Mouse (Mus musculus) hindbrain, embryonic 13.5 days (tissue): Measurements from ENCODE around the gene Acox2. TPM values are rescaled to one million over a fixed set of nuclear protein-coding genes. Genes with fewer than 3 reads are reported as not detected.
"Not testable (repeated sequence)": the region's sequence is repeated elsewhere in the genome, so short reads cannot be mapped to it uniquely, and the experiment has no call there.

Experiments
- ATAC-seq: fragments of 200-750 bp; cut with Nextera tagmentation; 2 replicates; pipeline ENCODE4 v1.8.0; 2017; ENCODE audit warnings: moderate TSS enrichment; ENCODE audit not compliant: low FRiP score
- H3K27ac ChIP-seq: fragments of 300-500 bp; sonication (generic); 2 replicates; pipeline ENCODE4 v1.5.1; 2015; ENCODE audit warnings: inconsistent platforms, mild to moderate bottlenecking, moderate library complexity
- H3K27me3 ChIP-seq: fragments of 300-500 bp; sonication (generic); 2 replicates; pipeline ENCODE4 v1.6.1; 2015; ENCODE audit warnings: mild to moderate bottlenecking, inconsistent platforms
- H3K36me3 ChIP-seq: fragments of 300-500 bp; sonication (generic); 2 replicates; pipeline ENCODE4 v1.6.1; 2015; ENCODE audit warnings: mild to moderate bottlenecking, inconsistent platforms
- H3K4me1 ChIP-seq: fragments of 300-500 bp; sonication (generic); replicated peaks from 2 replicates; pipeline ENCODE4 v1.6.1; 2015; ENCODE audit warnings: inconsistent platforms
- H3K4me2 ChIP-seq: fragments of 300-500 bp; sonication (generic); 2 replicates; pipeline ENCODE4 v1.6.1; 2015; ENCODE audit warnings: inconsistent platforms, mild to moderate bottlenecking, moderate library complexity
- H3K4me3 ChIP-seq: fragments of 300-500 bp; sonication (generic); 2 replicates; pipeline ENCODE4 v1.5.1; 2015; ENCODE audit warnings: mild to moderate bottlenecking, inconsistent platforms
- H3K9ac ChIP-seq: fragments of 300-500 bp; sonication (generic); 2 replicates; pipeline ENCODE4 v1.6.1; 2015; ENCODE audit warnings: mild to moderate bottlenecking, inconsistent platforms
- H3K9me3 ChIP-seq: fragments of 300-500 bp; sonication (generic); 2 replicates; pipeline ENCODE4 v1.6.1; 2016; ENCODE audit warnings: inconsistent platforms
- WGBS: fragments of 180-500 bp; shearing (Covaris S2); methylation state at CpG from one replicate; pipeline ENCODE4 v1.1.7; 2015; 5-methylcytosine and 5-hydroxymethylcytosine counted together
- polyA plus RNA-seq: library from polyadenylated mRNA; unstranded; fragments of >200 nt; fragmentation: Nextera tagmentation; extraction: Ambion mirVana; gene quantifications from 2 replicates; pipeline ENCODE4 v1.2.1, GENCODE M21; 2015

The Acox2 gene
- not detected in 2 replicates for polyA plus RNA-seq

DNA sequence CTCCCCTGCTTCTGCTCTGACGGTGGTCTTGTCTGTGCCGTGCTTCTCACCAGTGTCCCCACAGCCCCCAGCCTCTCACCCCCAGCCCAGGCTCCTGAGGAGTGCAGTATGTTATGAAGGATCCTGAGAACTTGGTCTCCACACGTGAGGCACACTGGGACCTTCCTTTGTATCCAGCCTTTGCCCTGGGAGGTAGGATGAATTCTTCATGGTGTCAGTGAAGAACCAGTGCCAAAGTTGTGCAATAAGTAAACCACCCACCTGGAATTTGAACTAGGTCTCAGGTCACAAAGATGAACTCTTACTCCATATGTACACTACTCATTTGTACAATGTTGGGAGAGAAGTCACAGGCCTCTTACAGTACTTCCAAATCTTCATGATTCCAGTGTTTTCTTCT lies at the start of gene Acox2:
TSS of gene Acox2 (minus strand) at position 188 of the 400 bp plus-strand sequence.
- H3K9ac ChIP-seq = no peak within 1 kb of the TSS
- H3K4me1 ChIP-seq = no peaks in the 10 kb centered on the region
- H3K4me2 ChIP-seq = no peak within 1 kb of the TSS
- H3K4me3 ChIP-seq = no peak within 1 kb of the TSS
- no peak for ATAC-seq
- H3K9me3 ChIP-seq = no peaks in the 10 kb centered on the region
- H3K27me3 ChIP-seq = no peaks in the 10 kb centered on the region
- WGBS = 81% methylated on average over 3 of the region's 3 CpGs
- no peaks in the 10 kb centered on the region for H3K36me3 ChIP-seq
- no peak within 1 kb of the TSS for H3K27ac ChIP-seq

DNA sequence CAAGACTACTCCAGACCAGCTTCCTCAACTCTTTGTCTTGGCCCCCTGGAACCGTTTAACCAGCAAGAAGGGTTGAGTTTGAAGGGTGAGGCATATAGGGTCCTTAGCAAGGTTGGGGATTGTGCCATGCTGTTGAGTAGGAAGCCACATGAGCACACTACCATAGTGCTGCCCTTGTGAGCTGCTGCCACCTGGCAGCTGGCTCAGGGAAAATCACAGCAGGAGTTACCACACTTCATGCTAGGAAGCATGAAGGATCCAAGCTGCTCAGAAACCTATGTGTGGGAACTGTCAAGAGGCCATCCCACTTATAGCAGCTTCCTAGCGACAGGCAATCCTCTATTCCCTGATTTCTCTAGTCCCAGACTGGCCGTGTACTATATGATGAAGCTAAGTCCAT lies 49.5 kb upstream of the Acox2 start:
- H3K27me3 ChIP-seq = peaks cover 25% of the 10 kb centered on the region
- H3K4me3 ChIP-seq = no peak overlapping the region
- ATAC-seq = no peak
- H3K27ac ChIP-seq = no peak overlapping the region
- H3K9ac ChIP-seq = no peak overlapping the region
- H3K9me3 ChIP-seq = no peaks in the 10 kb centered on the region
- H3K4me1 ChIP-seq = peaks cover 10% of the 10 kb centered on the region
- no peaks in the 10 kb centered on the region for H3K36me3 ChIP-seq
- 76% methylated on average over 3 of the region's 3 CpGs for WGBS
- no peak overlapping the region for H3K4me2 ChIP-seq

DNA sequence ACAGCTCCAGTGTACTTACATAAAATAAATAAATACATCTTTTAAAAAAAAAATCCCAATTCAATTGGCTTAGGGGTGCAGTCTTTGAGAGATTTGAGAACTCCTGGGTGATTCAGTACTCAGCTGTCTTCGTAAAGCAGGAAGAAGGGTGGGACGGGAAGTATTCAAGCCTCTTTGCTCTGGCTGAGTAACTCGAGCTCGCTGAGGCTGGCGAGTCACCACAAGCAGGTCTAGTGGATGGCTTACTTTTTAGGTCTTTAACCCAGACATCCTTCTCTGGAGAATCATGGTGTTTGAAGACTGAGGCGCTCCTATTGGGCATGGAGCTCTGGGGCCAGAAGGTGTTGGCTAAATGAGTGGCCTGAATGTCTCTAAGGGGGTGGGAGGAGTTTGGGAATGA lies 47.7 kb upstream of the Acox2 start:
- Histone ChIP-seq H3K27ac (no peak overlapping the region), H3K4me3 (no peak overlapping the region), H3K27me3 (peaks cover 19% of the 10 kb centered on the region; the same call in 1 of the 2 replicates), H3K36me3 (no peaks in the 10 kb centered on the region), H3K4me2 (no peak overlapping the region), H3K4me1 (peaks cover 10% of the 10 kb centered on the region), H3K9me3 (no peaks in the 10 kb centered on the region), H3K9ac (no peak overlapping the region)
- WGBS = 86% methylated on average over 6 of the region's 6 CpGs
- no peak for ATAC-seq

DNA sequence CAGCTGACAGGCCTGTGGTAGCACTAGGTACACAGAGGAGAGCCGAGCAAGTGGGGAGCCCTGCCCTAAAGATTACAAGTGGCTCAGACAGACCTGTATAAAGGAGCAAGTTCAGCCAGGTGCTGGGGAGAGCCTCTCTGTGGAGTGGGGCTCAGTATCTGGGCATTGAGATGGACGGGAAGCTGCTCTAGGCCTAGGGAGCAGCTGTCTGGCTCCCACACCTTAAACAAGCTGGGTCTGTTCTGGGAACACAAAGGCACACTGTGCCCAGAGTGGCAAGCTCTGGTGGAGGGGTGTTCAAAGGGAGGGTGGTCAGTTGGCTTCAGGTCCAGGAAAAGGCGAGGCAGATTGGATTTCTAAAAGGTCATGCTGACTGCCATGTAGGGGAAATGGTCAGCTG lies 45.9 kb upstream of the Acox2 start:
- 65% methylated on average over 3 of the region's 3 CpGs for WGBS
- no peak overlapping the region for H3K9ac ChIP-seq

DNA sequence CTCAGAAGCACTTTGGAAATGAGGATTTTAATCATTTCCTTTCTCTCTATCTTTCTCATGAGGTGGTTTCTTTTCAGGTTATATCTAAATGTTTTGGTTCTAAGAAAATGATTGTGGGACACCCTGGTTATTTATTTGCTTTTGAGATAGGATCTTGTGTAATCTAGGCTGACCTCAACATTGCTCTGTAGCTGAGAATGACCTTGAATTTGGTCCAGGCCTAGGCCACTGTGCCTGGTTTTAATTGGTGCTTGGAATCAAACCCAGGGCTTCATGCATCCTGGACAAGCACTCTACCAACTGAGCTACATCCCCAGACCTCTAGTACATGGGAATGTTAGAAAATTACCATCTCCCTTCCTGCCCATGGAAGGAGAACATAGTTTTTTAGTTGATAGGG lies 44.9 kb upstream of the Acox2 start:
- H3K4me1 ChIP-seq = no peaks in the 10 kb centered on the region
- no peak overlapping the region for H3K4me3 ChIP-seq
- no peak overlapping the region for H3K9ac ChIP-seq
- H3K4me2 ChIP-seq = no peak overlapping the region
- H3K36me3 ChIP-seq = no peaks in the 10 kb centered on the region
- no peaks in the 10 kb centered on the region for H3K9me3 ChIP-seq
- H3K27ac ChIP-seq = no peak overlapping the region
- H3K27me3 ChIP-seq = peaks cover 17% of the 10 kb centered on the region
- ATAC-seq = no peak

More for the DNA sequence above, 45.9 kb upstream of the Acox2 start:
- Histone ChIP-seq H3K9me3 (no peaks in the 10 kb centered on the region), H3K27ac (no peak overlapping the region), H3K27me3 (peaks cover 15% of the 10 kb centered on the region; the same call in 1 of the 2 replicates), H3K4me2 (no peak overlapping the region), H3K4me1 (peaks cover 8% of the 10 kb centered on the region), H3K36me3 (no peaks in the 10 kb centered on the region), H3K4me3 (no peak overlapping the region)
- ATAC-seq = no peak

DNA sequence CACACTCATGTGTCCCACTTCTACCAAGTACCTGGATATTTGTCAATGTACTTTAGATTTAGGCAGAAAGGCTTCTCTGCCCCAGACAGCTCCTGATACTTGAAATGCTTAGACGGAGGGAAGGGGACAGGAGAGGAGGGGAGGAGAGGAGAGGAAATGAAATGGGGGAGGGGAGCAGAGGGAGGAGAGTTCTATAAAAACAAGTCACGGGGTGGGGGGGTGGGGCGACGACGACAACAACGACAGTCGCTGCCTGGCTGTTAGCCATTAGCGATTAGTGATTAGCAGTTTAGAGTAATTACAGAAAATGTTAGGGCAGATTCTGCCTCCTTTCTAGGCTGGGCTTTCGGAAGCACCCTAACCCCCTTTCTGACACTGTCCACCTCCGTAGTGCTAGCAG lies 43.5 kb upstream of the Acox2 start:
- no peaks in the 10 kb centered on the region for H3K9me3 ChIP-seq
- H3K4me1 ChIP-seq = no peaks in the 10 kb centered on the region
- H3K4me2 ChIP-seq = no peak overlapping the region
- no peaks in the 10 kb centered on the region for H3K36me3 ChIP-seq
- H3K27ac ChIP-seq = no peak overlapping the region
- 24% methylated on average over 10 of the region's 10 CpGs for WGBS
- no peak for ATAC-seq
- H3K27me3 ChIP-seq = peaks cover 10% of the 10 kb centered on the region
- no peak overlapping the region for H3K4me3 ChIP-seq
- no peak overlapping the region for H3K9ac ChIP-seq

DNA sequence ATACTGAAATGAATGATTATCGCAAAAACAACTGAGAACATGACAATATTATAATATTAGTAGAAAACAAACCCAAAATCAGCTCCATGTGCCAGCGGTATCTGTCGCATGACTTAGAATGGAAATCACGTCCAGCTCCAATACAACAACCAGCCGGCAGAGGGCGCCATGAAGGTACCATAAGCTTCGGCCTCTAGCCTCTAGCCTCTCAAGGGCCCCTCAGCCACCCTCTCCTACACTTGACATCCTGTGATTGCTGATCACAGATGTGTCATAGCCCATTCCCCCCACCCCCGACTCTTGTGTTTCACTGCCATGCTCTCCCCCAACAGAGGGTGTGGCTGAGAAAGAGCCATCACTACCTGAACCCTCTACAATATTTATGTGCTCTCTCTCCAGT lies 41.1 kb upstream of the Acox2 start:
- WGBS = 29% methylated on average over 8 of the region's 8 CpGs
- no peaks in the 10 kb centered on the region for H3K4me1 ChIP-seq

DNA sequence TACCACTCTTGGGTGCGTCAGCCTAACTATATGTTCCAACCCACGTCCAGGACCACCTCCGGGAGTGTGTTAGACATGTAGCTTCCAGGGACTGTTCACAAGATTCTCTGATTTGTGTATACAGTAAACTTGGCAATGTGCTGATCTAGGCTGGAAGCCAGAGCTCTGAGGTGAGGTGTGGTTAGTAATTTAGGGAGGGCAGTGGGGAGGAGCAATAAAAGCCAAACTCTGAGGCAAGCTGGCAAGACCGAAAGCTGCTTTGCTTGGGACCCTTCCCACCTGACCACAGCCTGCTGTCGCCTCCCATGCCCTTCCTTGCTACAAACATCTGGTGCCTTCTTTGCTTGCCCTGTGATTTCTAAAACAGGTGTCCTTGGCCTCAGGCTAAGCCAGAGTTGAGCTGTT lies 38.7 kb upstream of the Acox2 start:
- Histone ChIP-seq H3K36me3 (no peaks in the 10 kb centered on the region), H3K27me3 (peaks cover 10% of the 10 kb centered on the region), H3K9me3 (no peaks in the 10 kb centered on the region), H3K4me2 (no peak overlapping the region), H3K9ac (no peak overlapping the region), H3K4me1 (no peaks in the 10 kb centered on the region), H3K27ac (no peak overlapping the region), H3K4me3 (no peak overlapping the region)
- no peak for ATAC-seq
- WGBS = 91% methylated on average over 5 of the region's 5 CpGs

More for the DNA sequence above, 41.1 kb upstream of the Acox2 start:
- no peak for ATAC-seq
- Histone ChIP-seq H3K36me3 (no peaks in the 10 kb centered on the region), H3K4me2 (no peak overlapping the region), H3K27me3 (peaks cover 10% of the 10 kb centered on the region), H3K4me3 (no peak overlapping the region), H3K9ac (no peak overlapping the region), H3K9me3 (no peaks in the 10 kb centered on the region), H3K27ac (no peak overlapping the region)

DNA sequence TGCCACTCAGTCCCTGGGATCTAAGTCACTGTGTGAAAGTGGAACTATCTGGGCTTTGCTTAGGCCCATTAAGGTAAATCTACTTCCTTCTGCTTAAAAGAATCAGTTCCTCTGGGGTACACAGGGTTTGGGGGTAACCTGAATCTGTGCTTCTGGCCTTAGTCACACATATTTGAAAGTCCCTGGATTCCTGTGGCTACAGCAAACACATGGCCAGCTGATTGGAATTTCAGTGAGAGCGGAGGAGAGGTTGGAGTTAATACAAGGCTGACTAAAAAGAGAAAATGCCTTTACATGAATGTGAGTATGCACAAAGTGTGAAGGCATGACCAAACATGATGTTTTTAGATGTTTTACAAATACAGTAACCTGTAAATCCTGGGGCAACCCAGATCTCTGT lies 35.1 kb upstream of the Acox2 start:
- Histone ChIP-seq H3K4me2 (no peak overlapping the region), H3K36me3 (no peaks in the 10 kb centered on the region), H3K4me3 (no peak overlapping the region), H3K4me1 (no peaks in the 10 kb centered on the region), H3K9me3 (peaks cover 13% of the 10 kb centered on the region), H3K9ac (no peak overlapping the region), H3K27me3 (peaks cover 5% of the 10 kb centered on the region), H3K27ac (no peak overlapping the region)
- no peak for ATAC-seq
- WGBS = 93% methylated on average over 1 of the region's 1 CpGs

DNA sequence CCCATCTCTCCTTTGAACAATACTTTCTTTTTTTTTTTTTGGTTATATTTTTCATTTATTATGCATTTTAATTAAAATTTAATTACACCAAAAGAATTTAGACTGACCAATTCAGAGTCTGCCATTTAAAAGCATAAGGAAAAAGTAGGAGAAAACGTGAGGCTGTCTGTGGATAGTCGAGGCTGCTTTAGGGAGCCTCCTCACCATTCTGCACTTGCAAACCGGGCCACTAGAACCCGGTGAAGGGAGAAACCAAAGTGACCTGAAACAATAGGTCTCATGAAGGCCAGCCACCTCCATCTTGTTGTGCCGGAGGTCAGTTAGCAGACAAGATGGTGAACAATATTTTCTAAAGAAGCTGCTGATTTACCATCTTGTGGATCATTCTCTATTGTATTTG lies 27.4 kb upstream of the Acox2 start:
- H3K4me3 ChIP-seq, ATAC-seq, H3K4me1 ChIP-seq: not testable (repeated sequence)

DNA sequence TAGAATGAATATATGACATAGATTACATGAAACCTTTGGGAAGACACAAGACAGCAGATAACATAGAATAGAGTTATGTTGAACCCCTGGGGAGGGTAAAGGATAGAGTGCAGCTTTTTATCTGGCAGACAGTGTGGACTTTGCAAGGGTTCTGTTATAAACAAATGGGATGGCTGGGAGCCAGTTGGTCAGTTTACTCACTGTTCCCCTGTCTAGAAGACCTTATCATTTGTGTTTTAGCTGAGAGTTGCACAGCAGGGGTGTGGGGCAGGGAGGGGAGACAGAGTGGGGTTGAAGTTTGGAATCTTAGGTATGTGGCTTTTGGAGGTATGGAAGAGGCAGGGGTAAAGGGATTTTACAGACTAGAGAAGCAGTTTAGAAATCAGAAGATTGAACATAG lies 24.6 kb upstream of the Acox2 start:
- H3K36me3 ChIP-seq = no peaks in the 10 kb centered on the region
- no peaks in the 10 kb centered on the region for H3K4me1 ChIP-seq
- ATAC-seq = no peak
- no peak overlapping the region for H3K27ac ChIP-seq
- no peaks in the 10 kb centered on the region for H3K27me3 ChIP-seq
- no peak overlapping the region for H3K4me2 ChIP-seq
- H3K9me3 ChIP-seq = no peaks in the 10 kb centered on the region
- no peak overlapping the region for H3K4me3 ChIP-seq
- no peak overlapping the region for H3K9ac ChIP-seq

More for the DNA sequence above, 27.4 kb upstream of the Acox2 start:
- H3K4me2 ChIP-seq, H3K9me3 ChIP-seq, H3K27ac ChIP-seq, H3K36me3 ChIP-seq, H3K9ac ChIP-seq, H3K27me3 ChIP-seq: not testable (repeated sequence)
- 85% methylated on average over 5 of the region's 5 CpGs for WGBS

DNA sequence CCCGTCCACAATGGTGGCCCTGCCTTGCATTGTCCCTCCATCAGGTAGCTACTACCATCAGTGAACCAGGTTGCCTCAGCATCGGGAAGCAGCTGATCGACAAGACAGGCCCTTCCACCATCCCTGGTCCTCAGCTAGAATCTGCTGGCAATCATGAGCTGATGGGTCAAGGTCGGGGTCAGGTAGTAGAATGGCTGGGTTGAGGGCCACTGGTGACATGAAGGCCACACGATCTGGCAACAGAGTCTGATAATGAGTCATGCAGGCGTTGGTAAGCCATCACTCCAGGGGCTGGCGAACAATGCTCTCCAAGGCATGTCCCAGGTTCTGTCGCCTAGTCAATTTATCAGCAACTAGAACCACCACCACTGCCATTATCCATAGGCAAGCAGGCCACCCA lies 12.1 kb upstream of the Acox2 start:
- H3K4me3 ChIP-seq, ATAC-seq, H3K27ac ChIP-seq, H3K4me2 ChIP-seq, H3K9me3 ChIP-seq, H3K4me1 ChIP-seq, H3K27me3 ChIP-seq, H3K9ac ChIP-seq, H3K36me3 ChIP-seq: not testable (repeated sequence)
- WGBS = 90% methylated on average over 8 of the region's 8 CpGs

DNA sequence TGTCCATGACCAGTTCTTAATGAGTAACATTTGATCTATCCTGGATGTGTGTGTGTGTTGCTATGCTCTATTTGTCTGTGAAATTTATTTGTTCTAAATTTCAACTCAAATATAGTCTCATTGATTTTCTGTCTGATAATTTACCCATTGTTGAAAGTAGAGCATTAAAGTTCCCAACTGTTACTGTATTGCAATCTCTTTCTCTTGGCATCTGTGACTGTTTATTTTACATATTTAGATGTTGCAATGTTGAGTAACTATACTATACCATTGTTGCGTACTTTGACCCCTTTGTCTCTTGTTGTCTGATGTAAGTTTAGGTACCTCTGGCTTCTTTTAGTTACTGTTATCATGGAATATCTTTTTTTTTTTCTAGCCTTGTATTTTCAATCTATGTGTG lies 5.2 kb upstream of the Acox2 start:
- H3K4me1 ChIP-seq = no peaks in the 10 kb centered on the region
- 98% methylated on average over 1 of the region's 1 CpGs for WGBS
- no peaks in the 10 kb centered on the region for H3K27me3 ChIP-seq
- H3K36me3 ChIP-seq = no peaks in the 10 kb centered on the region
- H3K9ac ChIP-seq = no peak overlapping the region
- no peak for ATAC-seq
- no peak overlapping the region for H3K4me2 ChIP-seq
- H3K4me3 ChIP-seq = no peak overlapping the region
- 0 out of 2 replicates have a peak, but pooled peaks cover 2% of the 10 kb centered on the region for H3K9me3 ChIP-seq
- no peak overlapping the region for H3K27ac ChIP-seq

DNA sequence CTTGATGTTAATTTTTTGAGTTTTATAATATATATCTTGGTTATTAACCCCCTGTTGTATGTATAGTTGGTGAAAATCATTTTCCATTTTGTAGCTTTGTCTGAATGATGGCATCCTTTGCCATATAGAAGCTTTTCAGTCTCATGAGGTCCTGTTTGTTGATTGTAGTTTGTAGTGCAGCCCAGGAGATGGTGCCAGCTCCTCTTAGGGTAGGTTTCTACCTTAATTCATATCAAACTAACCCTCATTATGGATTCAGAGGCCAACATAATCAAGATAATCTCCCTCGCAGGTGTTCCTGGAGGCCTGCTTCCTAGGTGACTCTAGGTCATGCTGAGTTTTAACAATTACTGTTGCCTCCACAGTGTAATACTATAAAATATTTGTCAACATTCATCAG lies 3.1 kb upstream of the Acox2 start:
- no peaks in the 10 kb centered on the region for H3K27me3 ChIP-seq
- H3K4me1 ChIP-seq = no peaks in the 10 kb centered on the region
- H3K4me2 ChIP-seq = no peak overlapping the region
- ATAC-seq = no peak
- no peaks in the 10 kb centered on the region for H3K36me3 ChIP-seq
- no peak overlapping the region for H3K27ac ChIP-seq
- WGBS = 55% methylated on average over 1 of the region's 1 CpGs
- 0 out of 2 replicates have a peak, but pooled peaks cover 2% of the 10 kb centered on the region for H3K9me3 ChIP-seq
- no peak overlapping the region for H3K4me3 ChIP-seq
- no peak overlapping the region for H3K9ac ChIP-seq
